Mouse (Mus musculus) right cerebral cortex, postnatal 4 days (tissue): ENCODE measurements around the gene Atoh8.

ENCODE experiments used
- DNase-seq: peaks from one replicate; pipeline ENCODE4 v3.0.0-alpha.2; 2022

Atoh8 gene

DNA sequence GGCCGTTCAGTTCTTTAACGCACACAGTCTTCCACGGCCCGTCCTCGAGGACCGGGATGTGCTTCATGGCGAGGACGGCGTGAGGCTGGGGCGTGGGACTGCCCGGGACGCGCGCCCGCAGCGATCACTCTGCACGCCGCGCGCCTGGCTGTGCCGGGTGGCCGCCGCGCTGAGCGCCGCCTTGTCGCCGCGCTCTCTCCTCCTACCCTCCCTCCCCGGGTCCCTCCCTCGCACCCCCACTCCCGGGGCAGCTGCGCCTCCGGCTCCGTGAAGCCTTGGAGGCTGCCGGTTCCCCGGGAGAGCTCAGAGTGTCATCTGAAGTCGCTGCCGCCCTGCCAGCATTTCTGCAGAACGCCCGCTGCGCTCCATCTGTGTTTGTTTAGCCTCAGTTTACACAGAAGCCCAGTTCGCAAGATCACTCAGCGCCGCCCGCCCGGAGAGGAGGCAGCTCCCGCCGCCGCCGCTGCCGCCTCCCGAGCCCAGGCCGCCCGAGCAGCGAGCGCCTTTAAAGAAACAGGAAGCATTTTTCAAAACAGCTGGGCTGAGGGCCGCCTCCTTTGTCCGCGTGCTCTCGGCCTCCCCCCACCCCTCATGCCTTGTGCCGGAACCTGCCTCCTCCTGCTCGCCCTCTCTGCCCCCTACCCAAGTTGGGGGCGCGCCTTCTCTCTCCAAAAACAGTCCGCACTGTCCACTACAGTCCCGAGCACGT lies at the start of gene Atoh8:
Gene Atoh8, minus strand, starts transcription at position 480 of the 709 bp plus-strand sequence.
- peak; percentile 36 for DNase-seq

DNA sequence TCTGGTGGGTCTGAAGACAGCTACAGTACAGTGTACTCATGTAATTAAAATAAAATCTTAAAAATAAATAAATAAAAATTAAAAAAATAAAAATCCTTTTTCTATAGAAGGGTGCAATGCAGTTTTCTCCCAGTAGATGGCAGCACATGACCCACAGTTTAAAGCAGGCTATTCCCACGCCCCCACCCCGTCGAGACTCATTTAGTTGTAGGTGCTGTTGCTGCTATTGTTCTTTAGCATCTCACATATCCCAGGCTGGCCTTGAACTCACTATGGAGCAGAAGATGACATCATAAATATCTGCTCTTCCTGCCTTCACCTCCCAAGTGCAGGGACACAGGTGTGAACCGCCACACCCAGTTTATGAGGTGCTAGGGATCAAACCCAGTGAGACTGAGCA lies 48.5 kb upstream of the Atoh8 start:
- DNase-seq, result peak; percentile 56

DNA sequence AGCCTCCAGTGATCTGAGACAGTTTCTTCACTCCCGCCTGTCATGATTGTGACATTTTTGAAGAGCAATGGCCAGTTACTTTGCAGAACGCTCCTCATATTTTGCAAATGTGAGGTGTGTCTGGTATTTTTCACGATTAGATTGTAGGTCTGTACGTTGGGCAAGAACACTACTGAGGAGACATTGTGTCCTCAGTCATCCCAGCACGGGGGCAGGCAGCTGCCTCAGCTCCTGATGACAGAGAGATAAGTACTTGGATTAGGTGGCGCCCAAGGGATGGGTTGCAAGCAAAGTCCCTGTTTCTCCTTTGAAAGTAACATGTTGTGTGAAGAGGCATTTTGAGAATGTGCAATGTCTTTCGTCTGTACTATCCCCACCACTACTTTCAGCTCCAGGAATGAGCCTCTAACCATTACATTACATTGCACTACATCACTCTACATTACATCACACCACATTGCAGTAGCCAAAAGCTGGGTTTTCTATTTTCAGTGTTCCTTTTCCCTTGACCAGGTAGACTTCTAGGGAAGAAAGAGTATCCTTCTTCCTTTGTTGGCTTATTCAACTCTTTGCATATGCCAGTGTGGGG lies 45.1 kb upstream of the Atoh8 start:
- no peak for DNase-seq

DNA sequence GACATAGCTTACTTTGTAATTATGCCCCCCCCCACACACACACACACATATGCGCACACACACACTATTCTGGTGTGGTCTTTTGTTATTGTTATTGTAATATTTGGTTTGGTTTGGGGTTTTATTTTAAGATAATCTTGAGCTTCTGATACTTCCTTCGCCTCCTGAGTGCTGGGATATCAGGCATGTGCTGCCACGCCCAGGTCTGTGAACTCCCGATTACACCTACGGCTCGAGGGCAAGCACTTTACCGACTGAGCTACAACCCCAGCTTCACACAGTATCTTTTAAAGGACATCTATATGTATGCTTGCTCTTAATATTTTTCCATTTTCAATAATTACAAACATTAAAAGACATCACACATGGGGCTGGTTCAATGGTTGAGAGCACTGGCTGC lies 44.1 kb upstream of the Atoh8 start:
- no peak for DNase-seq

DNA sequence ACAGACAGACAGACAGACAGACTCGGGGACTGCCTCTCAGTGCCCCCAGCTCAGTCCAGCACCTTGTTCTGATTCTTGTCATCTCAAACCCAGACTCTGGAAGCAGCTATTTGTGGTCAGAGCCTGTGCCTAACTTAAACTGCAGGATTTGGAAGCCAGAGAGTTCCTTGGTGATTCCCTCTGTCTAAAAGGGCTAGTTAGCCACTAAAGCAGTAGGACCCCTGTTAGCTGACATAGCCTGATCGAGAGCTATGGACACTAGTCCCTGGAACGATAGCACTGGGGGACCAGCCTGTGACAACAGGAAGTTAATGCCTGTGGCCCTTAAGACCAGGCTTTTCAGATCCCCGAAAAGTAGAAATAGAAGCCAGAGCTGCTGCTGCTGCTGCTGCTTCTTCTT lies 43.5 kb upstream of the Atoh8 start:
- no peak for DNase-seq

DNA sequence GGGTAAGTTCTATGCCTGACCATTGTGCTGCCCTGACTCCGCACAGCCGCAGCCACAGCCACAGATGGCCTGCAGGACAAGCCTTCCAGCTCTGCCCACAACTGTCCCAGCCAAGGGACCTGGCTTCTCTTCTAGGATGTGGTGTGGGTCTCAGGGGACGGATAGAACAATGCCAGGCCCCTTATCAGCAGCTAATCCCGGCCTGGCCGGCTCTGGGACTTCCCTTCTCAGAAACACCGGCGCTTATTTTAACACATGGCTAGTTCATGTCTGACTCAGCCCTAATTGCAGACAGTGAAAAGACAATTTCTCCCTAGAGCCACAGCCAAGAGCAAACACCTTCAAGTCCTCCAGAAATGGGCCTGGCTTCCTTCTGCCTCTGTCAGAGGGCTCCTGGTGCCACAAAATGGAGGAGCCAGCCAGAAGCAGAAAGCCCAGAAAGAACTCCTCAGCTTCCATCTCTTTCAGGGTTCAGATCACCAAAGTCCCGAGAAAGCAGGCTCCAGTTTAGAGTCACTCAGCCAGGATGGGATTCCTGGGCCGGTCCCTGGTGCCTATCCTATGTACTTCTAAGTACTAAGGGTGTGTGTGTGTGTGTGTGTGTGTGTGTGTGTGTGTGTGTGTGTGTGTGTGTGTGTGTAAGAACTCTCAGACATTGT lies 42.3 kb upstream of the Atoh8 start:
- DNase-seq, result no peak

DNA sequence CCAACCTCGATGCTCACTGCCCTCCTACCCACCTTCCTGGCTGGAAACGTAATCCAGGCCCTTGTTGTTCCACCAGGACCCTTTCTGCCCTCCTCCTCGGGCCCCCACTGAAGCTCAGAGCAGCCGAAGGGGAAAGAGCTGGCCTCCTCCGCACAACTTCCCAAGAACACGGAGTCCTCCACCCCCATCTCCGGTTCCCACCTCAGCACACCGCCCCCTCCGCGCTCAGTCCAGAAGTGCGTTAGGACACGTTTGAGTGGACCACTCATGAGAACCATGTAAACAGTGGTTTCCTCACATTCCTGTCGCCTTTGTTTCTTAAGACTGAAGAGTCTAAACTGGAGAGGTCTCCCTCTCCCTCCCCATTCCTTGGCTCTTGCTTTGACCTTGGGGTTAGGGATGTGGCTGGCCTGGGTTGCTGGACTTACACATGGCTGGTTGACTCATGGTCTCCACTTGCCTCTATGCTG lies 41.6 kb upstream of the Atoh8 start:
- no peak for DNase-seq

DNA sequence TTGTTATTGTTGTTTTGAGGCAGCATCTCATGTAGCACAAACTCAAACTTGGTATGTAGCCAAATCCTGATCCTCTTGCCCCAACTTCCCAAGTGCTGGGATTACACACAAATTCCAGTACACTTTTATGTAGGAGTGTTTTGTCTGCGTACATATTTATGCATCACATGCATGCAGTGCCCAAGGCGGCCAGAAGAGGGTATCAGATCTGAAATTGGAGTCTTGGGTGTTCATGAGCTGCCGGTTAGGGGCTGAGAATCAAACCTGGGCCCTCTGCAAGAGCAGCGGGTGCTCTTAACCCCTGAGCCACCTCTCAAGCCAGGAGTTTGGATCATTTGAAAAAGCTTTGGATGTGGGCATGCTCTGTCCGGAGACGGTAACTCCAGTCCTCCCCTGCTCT lies 40.8 kb upstream of the Atoh8 start:
- DNase-seq, result no peak

DNA sequence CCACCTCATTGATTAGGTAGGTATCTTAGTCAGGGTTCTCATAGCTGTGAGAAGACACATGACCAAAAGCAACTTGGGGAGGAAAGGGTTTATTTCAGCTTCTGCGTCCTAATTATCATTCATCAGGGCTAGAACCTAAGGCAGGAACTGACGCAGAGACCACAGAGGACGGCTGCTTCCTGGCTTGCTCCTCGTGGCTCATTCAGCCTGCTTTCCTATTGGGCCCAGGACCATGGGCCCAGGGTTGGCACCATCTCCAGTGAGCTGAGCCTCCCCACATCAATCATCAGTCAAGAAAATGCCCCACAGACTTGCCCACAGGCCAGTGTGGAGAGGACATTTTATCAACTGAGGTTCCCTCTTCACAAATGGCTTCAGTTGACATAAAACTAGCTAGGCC lies 40.1 kb upstream of the Atoh8 start:
- DNase-seq, result no peak

DNA sequence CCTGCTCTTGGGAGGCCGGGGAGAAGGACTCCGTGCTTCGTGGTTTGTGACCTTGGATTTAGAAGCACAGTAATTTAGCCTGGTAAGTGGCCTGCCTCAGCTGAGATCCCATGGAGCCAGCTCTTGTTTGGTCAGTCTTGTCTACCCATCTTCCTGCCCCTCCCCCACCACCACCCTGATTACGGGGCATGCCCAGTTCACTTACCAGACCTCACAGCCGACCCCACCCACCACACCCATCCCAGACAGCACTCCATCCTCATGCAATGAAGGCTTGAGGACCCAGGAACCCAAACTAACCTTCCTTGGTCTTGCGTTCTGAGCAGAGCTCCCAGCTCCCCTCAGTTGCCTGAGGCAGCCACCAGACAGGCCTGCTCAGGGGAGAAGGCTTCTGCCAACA lies 37.8 kb upstream of the Atoh8 start:
- no peak for DNase-seq

DNA sequence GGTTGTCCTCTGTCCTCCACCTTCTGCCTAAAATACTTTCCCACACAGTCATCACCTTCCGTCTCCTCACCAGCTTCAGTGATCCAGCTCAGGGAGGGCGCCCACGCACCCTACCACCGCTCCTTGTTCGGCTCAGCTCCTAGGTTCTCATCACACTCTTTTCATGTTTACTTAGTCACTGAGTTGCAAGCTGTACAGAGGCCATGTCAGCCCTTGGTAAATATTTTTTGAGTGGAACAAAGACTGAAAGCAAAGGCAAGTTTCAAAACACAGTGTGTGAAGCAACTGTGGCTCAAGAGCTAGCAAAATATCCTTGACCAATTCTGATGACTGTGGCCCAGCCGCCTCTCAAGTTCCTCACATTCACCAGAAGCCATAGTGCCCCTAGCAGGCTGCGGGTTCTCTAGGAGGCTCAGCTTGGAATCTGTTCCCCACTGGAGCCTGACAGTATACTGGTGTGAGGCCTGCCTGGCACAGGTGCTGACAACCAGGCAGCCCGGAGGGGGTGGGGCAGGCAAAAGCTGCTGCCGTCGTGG lies 36.9 kb upstream of the Atoh8 start:
- DNase-seq, result no peak

DNA sequence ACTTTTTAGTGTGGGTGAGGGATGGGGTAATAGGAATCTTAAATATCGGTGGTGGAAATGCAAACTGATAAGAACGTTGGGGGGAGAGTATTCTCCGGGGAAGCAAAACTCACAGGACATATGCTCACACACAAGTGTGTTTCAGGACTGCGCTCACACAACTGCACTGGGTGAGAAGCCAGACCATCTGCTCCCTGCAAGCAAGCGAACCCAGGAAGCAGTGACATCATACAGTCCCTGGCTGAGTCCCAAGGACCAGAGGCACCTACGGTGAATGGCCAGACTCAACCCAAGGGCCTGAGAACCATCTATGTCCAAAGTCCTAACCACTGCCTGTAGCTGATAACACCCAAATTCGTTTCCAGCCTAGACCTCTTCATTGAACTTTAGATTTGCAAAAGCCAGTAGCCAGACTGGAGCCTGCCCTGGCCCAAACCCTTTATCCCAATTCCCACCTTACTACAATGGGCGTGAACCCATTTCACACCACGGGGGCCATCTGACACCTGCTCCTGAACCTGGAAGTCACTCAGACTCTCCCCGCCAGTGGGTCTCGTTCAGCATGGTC lies 35.7 kb upstream of the Atoh8 start:
- peak; percentile 36 for DNase-seq

DNA sequence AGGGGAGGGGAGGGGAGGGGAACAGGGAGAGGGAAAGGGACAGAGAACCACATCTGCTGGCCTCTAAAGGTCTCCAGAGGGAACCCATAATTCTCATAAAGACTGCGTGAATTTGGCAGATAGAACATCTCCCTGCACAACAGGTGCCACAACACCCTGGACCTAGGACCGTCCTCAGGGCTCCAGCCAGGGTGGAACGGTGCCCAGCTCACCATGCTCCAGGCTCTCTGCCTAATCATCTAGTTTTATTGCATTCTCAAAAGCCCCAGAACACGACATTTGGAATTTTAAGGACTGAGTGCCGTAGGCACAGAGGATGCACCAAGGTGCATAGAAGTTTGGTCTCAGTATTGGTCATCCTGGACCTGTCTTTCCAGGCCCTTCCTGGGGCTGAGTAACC lies 34.9 kb upstream of the Atoh8 start:
- DNase-seq, result no peak

DNA sequence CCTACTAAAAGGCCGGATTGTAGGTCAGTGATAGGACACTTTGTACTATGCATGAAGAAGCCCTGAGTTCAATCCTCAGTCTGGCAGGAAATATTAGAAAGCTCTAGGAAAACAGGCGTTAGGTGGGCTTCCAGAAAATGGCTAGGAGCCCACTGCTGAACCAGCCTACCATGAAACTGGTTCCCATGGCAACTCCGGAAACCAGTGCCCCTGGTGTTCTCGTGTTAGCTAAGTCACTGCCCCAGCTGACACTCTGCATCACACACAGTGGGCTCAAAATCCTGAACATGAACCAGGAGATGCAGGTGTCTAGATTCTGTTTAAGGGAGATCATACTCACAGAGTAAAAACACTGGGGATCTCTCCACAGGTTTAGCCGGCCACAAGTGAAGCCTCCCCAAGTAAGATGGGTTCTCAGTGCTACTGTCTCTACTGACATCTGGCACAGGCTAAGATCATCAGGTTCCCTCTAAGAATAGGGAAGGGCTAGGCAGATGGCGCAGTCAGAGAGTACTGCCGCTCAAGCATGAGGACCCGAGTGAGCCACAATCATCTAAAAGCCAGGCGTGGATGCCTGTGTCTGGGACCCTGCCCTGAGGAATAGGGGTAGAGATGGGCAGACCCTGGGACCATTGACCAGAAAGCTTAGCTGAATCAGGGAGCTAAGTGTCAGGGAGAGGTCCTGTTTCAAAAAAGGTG lies 32.9 kb upstream of the Atoh8 start:
- DNase-seq, result no peak

DNA sequence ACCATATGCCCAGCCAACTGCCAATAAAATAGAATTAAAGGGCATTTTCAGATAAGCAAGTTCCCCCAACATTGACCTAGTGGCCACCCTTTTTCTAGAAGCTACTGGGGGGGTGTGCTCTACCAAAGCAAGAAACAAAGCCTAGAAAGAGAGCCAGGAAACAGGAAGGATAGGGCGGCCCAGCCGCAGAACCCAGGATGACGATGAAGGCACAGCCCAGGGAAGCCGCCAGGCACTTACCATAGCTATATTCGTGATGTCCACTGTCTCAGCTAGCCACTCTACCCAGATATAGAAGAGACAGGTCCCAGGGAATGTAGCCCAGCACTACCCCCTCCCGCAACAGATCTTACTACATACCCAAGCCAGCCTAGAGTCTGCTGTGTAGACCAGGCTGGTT lies 30.3 kb upstream of the Atoh8 start:
- DNase-seq, result no peak

DNA sequence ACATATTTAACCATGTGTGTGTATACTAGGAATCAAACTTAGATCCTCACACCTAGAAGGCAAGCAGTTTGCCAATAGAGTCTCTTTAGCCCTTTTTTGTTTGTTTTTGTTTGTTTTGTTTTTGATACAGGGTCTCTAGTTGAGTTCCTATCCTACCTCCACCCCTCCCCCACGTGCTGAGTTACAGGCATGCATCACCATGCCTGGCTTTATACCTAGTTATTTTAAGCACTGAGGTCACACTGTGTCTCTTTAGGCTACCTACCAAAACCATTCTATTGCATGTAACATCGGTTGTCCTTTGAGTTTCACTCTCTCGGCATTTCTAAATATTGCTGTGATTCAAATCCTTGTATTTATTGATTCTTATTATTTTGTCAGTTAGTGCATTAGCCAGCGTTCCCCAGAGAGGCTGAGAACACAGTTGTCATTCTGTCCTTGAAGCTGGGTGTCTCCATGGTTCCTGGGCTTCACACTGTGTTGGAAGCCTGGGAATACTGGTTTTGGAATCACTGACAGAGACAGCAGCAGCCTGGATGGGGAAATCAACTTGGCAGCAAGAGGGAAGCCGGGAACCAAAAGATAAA lies 28.4 kb upstream of the Atoh8 start:
- DNase-seq, result no peak

DNA sequence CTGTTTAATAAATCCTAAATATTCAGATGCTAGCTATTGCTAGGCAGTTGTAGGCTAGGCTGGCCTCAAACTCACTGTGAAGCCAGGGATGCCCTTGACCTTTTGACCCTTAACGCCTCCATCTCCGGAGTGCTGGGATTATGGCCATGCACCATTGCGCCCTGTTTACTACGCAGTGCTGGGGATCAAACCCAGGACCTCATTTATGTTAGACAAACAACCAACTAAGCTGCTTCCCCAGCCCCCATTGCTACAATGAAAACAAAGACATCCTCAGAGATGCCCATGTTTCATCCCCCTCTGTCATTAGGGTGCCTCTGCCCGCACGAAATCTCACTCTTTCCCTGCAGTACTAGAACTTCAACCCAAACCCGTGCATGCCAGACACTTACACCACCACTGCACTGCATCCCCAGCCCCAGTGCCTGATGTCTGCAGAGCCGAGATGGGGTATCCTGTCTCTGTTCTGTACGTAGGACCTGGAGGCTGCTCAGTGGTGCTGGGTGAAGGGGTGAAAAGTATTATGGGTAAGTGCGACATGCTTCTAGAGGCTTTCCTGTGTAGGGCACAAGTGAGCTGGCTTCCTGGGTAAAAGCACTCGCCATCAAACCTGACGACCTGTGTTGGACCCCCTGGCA lies 26.4 kb upstream of the Atoh8 start:
- no peak for DNase-seq

DNA sequence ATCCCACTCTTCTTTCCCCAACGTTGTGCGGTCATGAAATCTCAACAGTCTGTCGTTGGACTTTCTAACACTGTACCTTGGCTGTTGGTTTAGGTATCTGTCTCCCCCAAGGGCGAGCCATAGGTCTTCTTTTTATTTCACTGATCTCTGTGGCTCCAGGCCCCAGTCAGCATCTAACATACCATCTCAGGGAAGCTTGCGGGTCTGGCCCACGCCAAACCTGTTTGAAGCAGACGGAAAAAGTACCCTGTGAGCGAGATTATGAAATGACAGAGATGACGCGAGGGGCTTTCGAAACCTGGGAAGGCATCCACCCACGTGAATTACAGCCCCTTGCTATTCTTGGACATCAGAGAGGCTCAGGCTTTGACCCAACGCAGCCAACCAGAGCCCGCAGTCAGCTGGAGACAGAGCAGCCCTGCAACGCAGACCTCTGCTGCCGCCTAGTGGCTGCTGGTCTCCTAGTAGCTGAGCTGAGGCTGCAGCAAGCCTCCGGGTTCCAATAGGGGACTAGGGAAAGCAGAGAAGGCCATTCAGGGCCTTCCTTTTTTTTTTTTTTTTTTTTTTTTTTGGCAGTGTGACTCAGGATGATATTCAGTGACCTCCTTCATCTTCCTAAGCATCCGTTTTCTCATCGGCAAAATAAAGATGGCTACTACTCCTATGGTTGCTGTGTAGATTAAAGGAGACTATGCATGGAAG lies 25.8 kb upstream of the Atoh8 start:
- DNase-seq, result peak; percentile 99

DNA sequence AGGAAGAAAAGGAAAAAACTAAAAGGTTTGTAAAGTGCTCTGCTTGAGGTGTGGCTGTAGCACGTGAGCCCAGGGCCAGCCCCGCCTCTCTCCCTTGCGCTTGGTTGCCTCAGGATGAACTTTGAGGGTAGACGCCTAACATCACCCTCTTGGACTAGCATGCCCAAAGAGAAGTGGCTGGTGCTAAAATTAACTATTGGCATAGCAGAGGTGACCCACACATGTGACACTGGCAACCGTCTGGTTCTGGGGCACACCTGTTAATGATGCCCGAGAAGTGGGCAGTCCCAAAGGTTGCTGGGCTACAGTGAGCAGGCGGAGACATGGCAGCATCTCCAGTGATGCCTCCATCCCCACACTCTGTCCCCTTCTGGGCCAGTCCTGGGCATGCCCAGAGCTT lies 24.1 kb upstream of the Atoh8 start:
- no peak for DNase-seq

DNA sequence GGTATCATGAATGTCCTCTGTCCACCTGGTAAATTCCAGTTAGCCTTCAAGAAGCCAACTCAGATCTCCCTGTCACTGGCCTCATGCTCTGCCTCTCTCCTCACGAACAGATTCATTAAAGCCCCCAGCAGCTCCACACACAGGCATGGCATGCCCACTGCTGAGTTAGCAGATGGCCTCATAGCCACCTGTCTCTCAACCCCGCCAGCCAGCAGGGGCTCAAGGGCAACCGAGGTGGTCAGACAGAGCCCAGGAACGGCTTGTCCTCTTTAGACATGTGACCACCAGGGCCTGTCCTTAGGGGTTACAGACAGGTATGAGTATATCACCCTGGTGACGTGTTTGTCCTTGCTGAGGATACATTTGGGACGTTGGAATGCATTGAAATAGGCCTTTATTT lies 19.9 kb upstream of the Atoh8 start:
- DNase-seq, result no peak

DNA sequence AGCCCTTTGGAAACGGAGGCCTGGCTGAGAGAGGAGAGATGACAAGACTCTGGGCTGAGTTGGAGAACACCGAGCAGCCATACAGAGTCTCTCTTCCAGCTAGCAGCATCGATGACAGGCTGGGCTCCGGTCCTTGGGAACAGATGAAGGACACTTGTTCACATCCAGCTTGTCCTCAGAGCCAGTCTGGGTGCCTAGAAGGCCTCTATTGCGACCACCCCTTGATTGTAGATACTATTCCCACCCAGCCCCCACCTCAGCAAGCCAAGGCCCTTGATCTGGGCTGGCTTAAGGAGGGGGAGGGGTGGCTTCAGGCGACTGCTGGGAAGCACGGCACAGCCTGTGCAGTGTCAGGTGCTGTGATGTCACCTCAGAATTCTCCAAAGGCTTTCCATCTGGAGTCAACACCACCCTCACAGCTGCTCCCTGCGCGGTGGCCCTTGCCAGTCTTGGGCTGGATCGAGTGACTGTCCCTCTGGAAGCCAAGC lies 19.3 kb upstream of the Atoh8 start:
- DNase-seq, result no peak
